Mouse (Mus musculus) stomach, embryonic 16.5 days (tissue): Measurements from ENCODE around the gene Tmem86b. TPM values are rescaled to one million over a fixed set of nuclear protein-coding genes. Genes with fewer than 3 reads are reported as not detected.
"Not testable (repeated sequence)": the region's sequence is repeated elsewhere in the genome, so short reads cannot be mapped to it uniquely, and the experiment has no call there.

ENCODE experiments used
- ATAC-seq: fragments of 200-750 bp; cut with Nextera tagmentation; 2 replicates; pipeline ENCODE4 v1.8.0; 2017; ENCODE audit warnings: moderate number of reproducible peaks, moderate TSS enrichment; ENCODE audit not compliant: insufficient read depth, low FRiP score
- H3K27ac ChIP-seq: fragments of 300-500 bp; sonication (generic); 2 replicates; pipeline ENCODE4 v1.5.1; 2014; ENCODE audit warnings: low read length
- H3K27me3 ChIP-seq: fragments of 300-500 bp; sonication (generic); 2 replicates; pipeline ENCODE4 v1.6.1; 2014; ENCODE audit warnings: low read length, control low read depth, mixed read lengths; ENCODE audit not compliant: control insufficient read depth, insufficient read depth
- H3K36me3 ChIP-seq: fragments of 300-500 bp; sonication (generic); 2 replicates; pipeline ENCODE4 v1.6.1; 2014; ENCODE audit warnings: low read length; ENCODE audit not compliant: control insufficient read depth, insufficient read depth
- H3K4me1 ChIP-seq: fragments of 300-500 bp; sonication (generic); 2 replicates; pipeline ENCODE4 v1.6.1; 2014; ENCODE audit warnings: low read length, control low read depth, mixed read lengths; ENCODE audit not compliant: control insufficient read depth, insufficient read depth
- H3K4me2 ChIP-seq: fragments of 300-500 bp; sonication (generic); 2 replicates; pipeline ENCODE4 v1.6.1; 2014; ENCODE audit warnings: low read depth, low read length, mixed read lengths
- H3K4me3 ChIP-seq: fragments of 300-500 bp; sonication (generic); replicated peaks from 2 replicates; pipeline ENCODE4 v1.5.1; 2014; ENCODE audit warnings: mild to moderate bottlenecking, low read length
- H3K9ac ChIP-seq: fragments of 300-500 bp; sonication (generic); 2 replicates; pipeline ENCODE4 v1.6.1; 2014; ENCODE audit warnings: low read length
- H3K9me3 ChIP-seq: fragments of 300-500 bp; sonication (generic); replicated peaks from 2 replicates; pipeline ENCODE4 v1.6.1; 2016; ENCODE audit warnings: low read length, control low read depth; ENCODE audit not compliant: control insufficient read depth
- WGBS: fragments of 180-500 bp; shearing (Covaris S2); extraction: QIAGEN DNeasy Blood & Tissue Kit; methylation state at CpG from one replicate; pipeline ENCODE4 v1.1.7; 2014; 5-methylcytosine and 5-hydroxymethylcytosine counted together
- microRNA-seq: library from miRNA; unstranded; fragments of <30 nt; microRNA quantifications from one replicate; pipeline ENCODE4, GENCODE M21; 2016
- polyA plus RNA-seq: library from polyadenylated mRNA; unstranded; fragments of >200 nt; fragmentation: Nextera tagmentation; extraction: Ambion mirVana; gene quantifications from 2 replicates; pipeline ENCODE4 v1.2.1, GENCODE M21; 2015

Gene Tmem86b
- polyA plus RNA-seq, 1 experiment from 2014 or later = 3.4 TPM

DNA sequence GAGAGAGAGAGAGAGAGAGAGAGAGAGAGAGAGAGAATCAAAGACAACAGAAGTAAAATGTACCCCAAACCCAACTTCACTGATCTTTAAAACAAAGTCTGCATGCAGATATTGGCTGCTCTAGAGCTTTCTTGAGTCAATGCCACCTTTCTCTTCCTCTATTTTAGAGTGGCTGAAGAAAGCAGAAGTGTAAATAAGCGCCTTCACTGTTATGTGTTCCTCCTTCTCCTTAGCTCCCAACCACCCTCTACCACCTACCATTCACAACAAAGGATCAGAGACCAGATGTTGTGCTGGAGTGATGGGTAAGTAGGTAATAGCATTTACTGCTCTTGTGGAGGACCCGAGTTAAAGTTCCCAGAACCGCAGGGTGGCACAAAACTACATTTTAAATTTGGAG lies 49.7 kb downstream of the Tmem86b start:
- not testable (repeated sequence) for H3K4me2 ChIP-seq, H3K36me3 ChIP-seq, H3K4me1 ChIP-seq, H3K27me3 ChIP-seq, H3K9me3 ChIP-seq, H3K4me3 ChIP-seq, ATAC-seq, H3K9ac ChIP-seq, H3K27ac ChIP-seq
- 81% methylated on average over 3 of the region's 3 CpGs for WGBS

Small RNA genes within 50 kb of the gene (microRNA-seq; reads per million reads assigned to microRNA genes)
- gene Gm23577 = not detected

Other genes starting within 250 kb of the Tmem86b start
- gene Gp6, start 233.7 kb downstream of the Tmem86b start, polyA plus RNA-seq = 0.10 and 0.32 TPM in 2 replicates
- gene Rdh13, start 185.8 kb downstream of the Tmem86b start, polyA plus RNA-seq = 28.1 and 32.8 TPM in 2 replicates
- gene Eps8l1, start 170.7 kb downstream of the Tmem86b start, polyA plus RNA-seq = 12.1 and 15.0 TPM in 2 replicates
- gene Ppp1r12c, start 129.7 kb downstream of the Tmem86b start, polyA plus RNA-seq = 20.3 and 22.3 TPM in 2 replicates
- 26.7 and 111 TPM in 2 replicates for gene Tnnt1, start 115.0 kb downstream of the Tmem86b start, polyA plus RNA-seq
- 5.1 and 7.4 TPM in 2 replicates for gene Tnni3, start 107.2 kb downstream of the Tmem86b start, polyA plus RNA-seq
- 2.2 TPM in 2 replicates for gene Dnaaf3, start 99.0 kb downstream of the Tmem86b start, polyA plus RNA-seq
- 8.5 TPM in 2 replicates for gene Syt5, start 83.9 kb downstream of the Tmem86b start, polyA plus RNA-seq
- 0.92 and 1.0 TPM in 2 replicates for gene Ptprh, start 27.4 kb downstream of the Tmem86b start, polyA plus RNA-seq
- gene Ppp6r1, start 27.6 kb upstream of the Tmem86b start, polyA plus RNA-seq = 2.8 and 3.8 TPM in 2 replicates
- gene Hspbp1, start 53.6 kb upstream of the Tmem86b start, polyA plus RNA-seq = 77.2 and 88.0 TPM in 2 replicates
- 0.86 and 0.88 TPM in 2 replicates for gene Brsk1, start 59.2 kb upstream of the Tmem86b start, polyA plus RNA-seq
- gene Tmem150b, start 93.8 kb upstream of the Tmem86b start, polyA plus RNA-seq = 0.76 and 0.90 TPM in 2 replicates
- gene Kmt5c, start 108.7 kb upstream of the Tmem86b start, polyA plus RNA-seq = 59.6 and 64.3 TPM in 2 replicates
- gene Cox6b2, start 121.7 kb upstream of the Tmem86b start, polyA plus RNA-seq = 61.4 and 70.0 TPM in 2 replicates
- gene Fam71e2, start 139.9 kb upstream of the Tmem86b start, polyA plus RNA-seq = not detected in 2 replicates
- 0.22 and 0.26 TPM in 2 replicates for gene Il11, start 151.4 kb upstream of the Tmem86b start, polyA plus RNA-seq
- 0.72 and 0.79 TPM in 2 replicates for gene Tmem190, start 151.5 kb upstream of the Tmem86b start, polyA plus RNA-seq
- gene Tmem238, start 158.2 kb upstream of the Tmem86b start, polyA plus RNA-seq = 21.2 and 21.7 TPM in 2 replicates
- gene Rpl28, start 161.5 kb upstream of the Tmem86b start, polyA plus RNA-seq = 255 and 322 TPM in 2 replicates
- 204 and 212 TPM in 2 replicates for gene Ube2s, start 181.2 kb upstream of the Tmem86b start, polyA plus RNA-seq
- gene Shisa7, start 213.3 kb upstream of the Tmem86b start, polyA plus RNA-seq = 0.26 and 0.49 TPM in 2 replicates
- 16.7 and 17.6 TPM in 2 replicates for gene Isoc2b, start 238.8 kb upstream of the Tmem86b start, polyA plus RNA-seq
- gene Isoc2a, start 245.7 kb upstream of the Tmem86b start, polyA plus RNA-seq = 1.1 and 1.5 TPM in 2 replicates